Mouse (Mus musculus) embryonic fibroblast, embryonic 13.5 days (primary cell): ENCODE data around the gene Taar7a.

ENCODE experiments used
- CTCF ChIP-seq: IDR thresholded peaks from 2 replicates; pipeline ENCODE4 v1.5.1; 2011; ENCODE audit warnings: mild to moderate bottlenecking, control low read depth, low read length, moderate library complexity, borderline replicate concordance; ENCODE audit not compliant: insufficient read depth
- POLR2A ChIP-seq: IDR thresholded peaks from 2 replicates; pipeline ENCODE4 v1.6.1; 2011; ENCODE audit warnings: low read depth, mild to moderate bottlenecking, control low read depth, low read length, moderate library complexity

- no peak for TF ChIP-seq CTCF
- TF ChIP-seq POLR2A: no peak
These were observed 32.8 kb downstream of the Taar7a start, which contains the start of gene Taar4 for GRCm38 (mm10) chr10:23960444-23960915.
